Mouse (Mus musculus) urinary bladder, adult 2 months (tissue): ENCODE measurements around the gene Rbm4. TPM values are rescaled to one million over a fixed set of nuclear protein-coding genes. Genes with fewer than 3 reads are reported as not detected.
A peak's percentile ranks its signal among the peaks of the same experiment; 100 is the strongest.
"Not testable (repeated sequence)": the region's sequence is repeated elsewhere in the genome, so short reads cannot be mapped to it uniquely, and the experiment has no call there.

ENCODE experiments used
- DNase-seq: peaks from one replicate; pipeline ENCODE4 v3.0.0; 2022; ENCODE audit warnings: low spot score
- polyA plus RNA-seq: library from polyadenylated mRNA; depleted of rRNA; stranded (reverse); fragments of >200 nt; gene quantifications from 2 replicates; pipeline ENCODE4 v1.2.3, GENCODE M21; 2012; rRNA removed

The Rbm4 gene
- polyA plus RNA-seq = 36.9 and 43.3 TPM in 2 replicates

GRCm38 (mm10) chr19:4793831-4794422 lies at the start of gene Rbm4:
Gene Rbm4, minus strand, starts transcription at chr19:4793901.
- peak; percentile 76 for DNase-seq

GRCm38 (mm10) chr19:4842611-4843010 lies 48.9 kb upstream of the Rbm4 start:
- DNase-seq = no peak

GRCm38 (mm10) chr19:4840848-4841247 lies 47.1 kb upstream of the Rbm4 start:
- DNase-seq = no peak

GRCm38 (mm10) chr19:4839149-4839548 lies 45.4 kb upstream of the Rbm4 start, which contains the start of the genes Ccs and Ccdc87:
Gene Ccs, minus strand, starts transcription at chr19:4839332.
Gene Ccdc87, plus strand, starts transcription at chr19:4839366.
- DNase-seq = peak; percentile 84

GRCm38 (mm10) chr19:4838526-4839140 lies 44.9 kb upstream of the Rbm4 start:
- DNase-seq = no peak

- no peak for DNase-seq
These were observed 43.3 kb upstream of the Rbm4 start for GRCm38 (mm10) chr19:4837049-4837448.

GRCm38 (mm10) chr19:4836096-4836495 lies 42.4 kb upstream of the Rbm4 start:
- no peak for DNase-seq

GRCm38 (mm10) chr19:4833977-4834376 lies 40.3 kb upstream of the Rbm4 start:
- DNase-seq = no peak

GRCm38 (mm10) chr19:4829156-4829555 lies 35.5 kb upstream of the Rbm4 start:
- DNase-seq = no peak

- no peak for DNase-seq
These were observed 34.9 kb upstream of the Rbm4 start for GRCm38 (mm10) chr19:4828444-4829114.

GRCm38 (mm10) chr19:4820678-4821303 lies 27.1 kb upstream of the Rbm4 start:
- peak; percentile 26 for DNase-seq

- no peak for DNase-seq
These were observed 23.6 kb upstream of the Rbm4 start for GRCm38 (mm10) chr19:4817182-4817835.

- no peak for DNase-seq
These were observed 19.3 kb upstream of the Rbm4 start for GRCm38 (mm10) chr19:4813015-4813414.

GRCm38 (mm10) chr19:4812334-4812949 lies 18.7 kb upstream of the Rbm4 start:
- DNase-seq = not testable (repeated sequence)

- no peak for DNase-seq
These were observed 18.2 kb upstream of the Rbm4 start for GRCm38 (mm10) chr19:4811909-4812242.

GRCm38 (mm10) chr19:4811063-4811908 lies 17.6 kb upstream of the Rbm4 start, which contains the start of the genes Gm21992 and Rbm14:
Gene Gm21992, minus strand, starts transcription at chr19:4811612.
Gene Rbm14, minus strand, starts transcription at chr19:4811634.
- DNase-seq = peak; percentile 98

GRCm38 (mm10) chr19:4810746-4811062 lies 17.0 kb upstream of the Rbm4 start:
- DNase-seq = no peak

- no peak for DNase-seq
These were observed 16.6 kb upstream of the Rbm4 start for GRCm38 (mm10) chr19:4810309-4810708.

GRCm38 (mm10) chr19:4803283-4803682 lies 9.6 kb upstream of the Rbm4 start:
- DNase-seq = no peak

- no peak for DNase-seq
These were observed 9.0 kb upstream of the Rbm4 start for GRCm38 (mm10) chr19:4802691-4803091.

GRCm38 (mm10) chr19:4799083-4799482 lies 5.4 kb upstream of the Rbm4 start:
- DNase-seq = no peak
